Mouse (Mus musculus): ENCODE data around the gene Fahd1. TPM values are rescaled to one million over a fixed set of nuclear protein-coding genes. Genes with fewer than 3 reads are reported as not detected.

The Fahd1 gene
- total RNA-seq, 2 experiments from 2014 or later = 17.4 to 20.4 TPM

DNA sequence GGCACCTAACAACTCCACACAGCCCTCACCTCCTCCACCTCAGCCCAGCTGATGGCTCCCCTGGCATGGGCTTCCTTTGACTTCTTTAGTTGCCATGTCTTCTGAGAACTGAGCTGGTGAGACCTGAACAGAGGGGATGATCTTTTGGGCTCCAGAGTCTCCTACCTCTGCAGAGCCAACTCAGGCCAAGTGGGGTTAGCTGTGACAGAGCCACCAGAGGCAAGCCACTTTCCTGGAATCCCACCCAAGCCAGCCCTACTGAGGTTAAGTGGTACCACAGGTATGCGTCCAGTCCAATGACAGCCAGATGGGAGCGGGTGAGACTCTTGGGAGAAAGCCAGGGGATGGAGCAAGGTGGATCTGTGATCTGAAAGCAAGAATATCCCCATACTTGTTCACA, 43.1 kb upstream of the Fahd1 start:
- Histone ChIP-seq H3K4me3 (no peak overlapping the region), H3K27ac (no peak overlapping the region)
- no peak for DNase-seq (ENCODE audit: extremely low spot score in 1 of 2, low spot score in 2 of 2)
- intact Hi-C loops (cut with DNase I) = no loop called here
- TF ChIP-seq CTCF (IDR thresholded peaks at IDR 0.05) = no peak

DNA sequence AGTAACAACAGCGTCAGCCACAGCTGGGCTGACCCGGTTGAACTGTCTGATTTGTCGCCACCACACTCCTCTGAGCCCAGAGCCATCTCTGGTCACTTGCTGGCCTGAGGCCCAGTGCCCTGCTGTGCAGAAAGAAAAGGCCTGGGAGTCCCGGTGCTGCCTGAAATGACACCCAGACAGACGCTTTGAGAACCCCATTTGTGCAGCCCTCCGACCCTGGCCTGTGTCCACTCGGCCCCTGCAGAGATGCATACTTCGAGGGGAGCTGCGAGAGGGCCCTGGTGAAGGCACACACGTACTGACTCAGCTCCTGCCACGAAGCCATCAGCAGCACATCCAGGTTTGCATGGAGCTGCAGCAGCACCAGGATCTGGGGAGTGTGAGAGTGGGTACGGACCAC, 42.6 kb upstream of the Fahd1 start:
- intact Hi-C loops (cut with DNase I) = no loop called here
- Histone ChIP-seq H3K27ac (no peak overlapping the region), H3K4me3 (no peak overlapping the region)
- TF ChIP-seq CTCF (IDR thresholded peaks at IDR 0.05) = no peak
- no peak for DNase-seq (ENCODE audit: extremely low spot score in 1 of 2, low spot score in 2 of 2)

DNA sequence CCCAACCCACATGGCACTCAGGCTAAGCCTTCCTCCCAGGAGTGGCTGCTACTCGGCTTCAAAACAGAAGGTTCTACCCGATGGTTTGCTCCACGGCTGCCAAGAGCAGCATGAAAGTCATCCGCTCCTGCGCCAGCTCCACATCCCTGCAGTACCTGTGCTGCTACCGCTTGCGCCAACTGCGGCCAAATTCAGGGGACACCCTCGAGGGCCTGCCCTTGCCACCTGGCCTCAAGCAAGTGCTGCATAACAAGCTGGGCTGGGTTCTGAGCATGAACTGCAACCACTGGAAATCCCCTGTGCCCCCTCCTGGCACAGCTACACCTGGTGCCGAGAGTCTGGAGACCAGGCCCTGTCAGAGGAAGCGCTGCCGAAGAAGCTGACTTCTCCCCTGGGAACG, 41.2 kb upstream of the Fahd1 start:
- intact Hi-C loops (cut with DNase I) = no loop called here
- H3K27ac ChIP-seq = no peak overlapping the region
- no peak for TF ChIP-seq CTCF (IDR thresholded peaks at IDR 0.05)
- no peak overlapping the region for H3K4me3 ChIP-seq
- no peak for DNase-seq (ENCODE audit: extremely low spot score in 1 of 2, low spot score in 2 of 2)

DNA sequence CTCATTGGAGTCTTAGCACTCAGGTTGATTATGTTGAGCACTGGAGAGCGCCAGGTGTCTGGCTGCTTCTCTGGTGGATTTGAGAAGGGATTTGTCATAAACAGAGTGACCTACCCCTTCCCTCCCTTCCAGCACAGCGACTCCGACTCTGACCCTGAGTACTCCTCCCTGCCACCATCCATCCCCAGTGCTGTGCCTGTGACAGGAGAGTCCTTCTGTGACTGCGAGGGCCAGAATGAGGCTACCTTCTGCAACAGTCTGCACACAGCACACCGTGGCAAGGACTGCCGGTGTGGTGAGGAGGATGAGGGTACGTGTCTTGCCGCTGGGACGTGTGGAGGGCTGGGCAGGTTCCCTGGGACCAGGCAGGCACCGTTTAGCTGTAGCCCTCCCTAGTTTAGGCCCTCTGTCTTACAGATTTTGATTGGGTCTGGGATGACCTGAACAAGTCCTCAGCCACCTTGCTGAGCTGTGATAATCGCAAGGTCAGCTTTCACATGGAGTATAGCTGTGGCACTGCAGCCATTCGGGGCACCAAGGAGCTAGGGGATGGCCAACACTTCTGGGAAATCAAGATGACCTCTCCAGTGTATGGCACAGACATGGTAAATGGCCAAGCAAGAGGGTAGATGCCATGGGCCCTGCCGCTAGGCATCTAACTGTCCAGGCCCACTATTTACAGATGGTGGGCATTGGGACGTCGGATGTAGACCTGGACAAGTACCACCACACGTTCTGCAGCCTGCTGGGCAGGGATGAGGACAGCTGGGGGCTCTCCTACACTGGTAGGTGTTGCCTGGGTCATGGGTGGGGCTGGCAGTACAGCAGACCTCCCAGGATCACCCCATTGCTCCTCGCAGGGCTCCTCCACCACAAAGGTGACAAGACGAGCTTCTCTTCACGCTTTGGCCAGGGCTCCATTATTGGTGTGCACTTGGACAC, 40.3 kb upstream of the Fahd1 start:
- intact Hi-C loops (cut with DNase I) = no loop called here

DNA sequence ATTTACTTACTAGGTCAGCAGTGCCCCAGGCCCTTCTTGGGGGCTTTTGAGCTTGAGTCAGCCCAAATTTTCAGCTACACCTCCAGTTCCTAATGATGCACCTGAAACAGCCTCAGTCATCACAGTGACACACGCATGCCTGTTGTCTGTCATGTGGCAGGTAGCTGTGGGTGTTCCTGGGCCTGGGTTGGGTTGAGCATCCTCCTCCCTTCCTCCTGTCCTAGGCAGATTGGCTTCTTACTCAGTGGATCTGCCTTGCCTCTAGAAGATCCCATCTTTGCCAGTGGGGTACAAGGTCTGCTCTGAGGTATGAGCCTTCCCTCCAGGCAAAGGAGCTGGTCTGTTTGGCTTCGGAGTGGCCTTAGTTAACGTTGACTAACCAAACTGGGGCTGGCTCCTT, 38.7 kb upstream of the Fahd1 start:
- no peak for DNase-seq (ENCODE audit: extremely low spot score in 1 of 2, low spot score in 2 of 2)
- no peak for TF ChIP-seq CTCF (IDR thresholded peaks at IDR 0.05)
- Histone ChIP-seq H3K4me3 (no peak overlapping the region), H3K27ac (no peak overlapping the region)
- intact Hi-C loops (cut with DNase I) = no loop called here

More for the DNA sequence above, 40.3 kb upstream of the Fahd1 start:
- DNase-seq (ENCODE audit: extremely low spot score in 1 of 2, low spot score in 2 of 2) = peak in 1 of 2 experiments; percentile 14
- Histone ChIP-seq H3K4me3 (no peak overlapping the region), H3K27ac (no peak overlapping the region)
- TF ChIP-seq CTCF (IDR thresholded peaks at IDR 0.05) = no peak

DNA sequence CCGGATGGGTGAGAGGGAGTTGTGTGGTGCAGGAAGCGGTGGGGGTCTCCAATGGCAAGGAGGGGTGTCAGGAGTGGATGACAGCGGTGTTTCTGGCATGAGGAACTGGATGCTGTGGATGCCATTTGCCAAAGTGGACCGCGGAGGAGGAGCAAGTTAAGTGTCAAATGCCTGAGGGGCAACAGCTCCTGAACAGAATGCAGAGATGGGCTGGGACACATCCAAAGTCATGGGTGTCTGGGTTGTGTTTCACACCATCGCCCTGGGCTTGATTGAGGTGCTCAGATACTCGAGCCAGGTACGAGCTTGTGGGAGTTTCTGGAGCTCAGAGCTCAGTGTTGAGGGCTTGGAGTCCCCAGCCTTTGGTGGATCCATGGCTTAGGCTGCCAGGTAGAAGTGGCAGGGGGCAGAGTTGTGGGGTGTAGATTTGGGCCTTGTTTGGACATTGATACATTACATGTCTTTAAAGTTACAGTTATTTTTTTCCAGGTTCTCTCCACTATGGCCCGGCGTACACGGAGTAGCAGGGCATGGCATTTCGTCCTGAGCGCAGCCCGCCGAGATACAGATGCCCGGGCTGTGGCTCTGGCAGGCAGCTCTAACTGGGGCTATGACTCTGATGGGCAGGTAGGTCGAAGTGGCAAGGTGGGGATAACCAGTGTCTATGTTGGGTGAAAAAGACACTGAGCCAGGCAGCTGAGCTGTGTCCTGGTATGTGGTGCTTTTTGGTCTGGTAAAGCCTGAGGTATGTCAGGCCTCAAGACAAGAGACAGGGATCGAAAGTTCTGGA, 37.3 kb upstream of the Fahd1 start:
- DNase-seq (ENCODE audit: extremely low spot score in 1 of 2, low spot score in 2 of 2) = peak in 1 of 2 experiments; percentile 20
- intact Hi-C loops (cut with DNase I) = no loop called here
- H3K27ac ChIP-seq = peak overlapping the region; percentile 96
- TF ChIP-seq CTCF (IDR thresholded peaks at IDR 0.05) = no peak
- H3K4me3 ChIP-seq = peak overlapping the region; percentile 82

DNA sequence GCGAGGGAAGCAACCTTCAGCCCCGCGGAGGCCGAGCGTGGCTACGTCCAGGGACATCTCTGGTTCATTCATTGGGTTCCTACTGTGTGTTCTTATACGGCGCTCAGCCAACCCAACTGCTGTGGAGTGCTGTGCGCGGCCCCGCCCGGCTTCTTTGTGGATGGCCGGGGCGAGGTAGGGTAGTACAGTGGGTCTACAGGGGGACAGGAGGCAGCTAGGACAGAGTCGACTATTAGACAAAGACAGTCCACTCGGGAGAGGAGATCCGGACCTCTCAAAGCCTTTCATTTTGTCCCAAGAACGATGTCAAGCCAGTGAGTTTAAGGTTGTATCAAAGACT, 36.7 kb upstream of the Fahd1 start:
- DNase-seq (ENCODE audit: extremely low spot score in 1 of 2, low spot score in 2 of 2) = no peak
- intact Hi-C loops (cut with DNase I) = no loop called here
- no peak for TF ChIP-seq CTCF (IDR thresholded peaks at IDR 0.05)
- peak overlapping the region; percentile 82 for H3K4me3 ChIP-seq
- peak overlapping the region; percentile 96 for H3K27ac ChIP-seq

DNA sequence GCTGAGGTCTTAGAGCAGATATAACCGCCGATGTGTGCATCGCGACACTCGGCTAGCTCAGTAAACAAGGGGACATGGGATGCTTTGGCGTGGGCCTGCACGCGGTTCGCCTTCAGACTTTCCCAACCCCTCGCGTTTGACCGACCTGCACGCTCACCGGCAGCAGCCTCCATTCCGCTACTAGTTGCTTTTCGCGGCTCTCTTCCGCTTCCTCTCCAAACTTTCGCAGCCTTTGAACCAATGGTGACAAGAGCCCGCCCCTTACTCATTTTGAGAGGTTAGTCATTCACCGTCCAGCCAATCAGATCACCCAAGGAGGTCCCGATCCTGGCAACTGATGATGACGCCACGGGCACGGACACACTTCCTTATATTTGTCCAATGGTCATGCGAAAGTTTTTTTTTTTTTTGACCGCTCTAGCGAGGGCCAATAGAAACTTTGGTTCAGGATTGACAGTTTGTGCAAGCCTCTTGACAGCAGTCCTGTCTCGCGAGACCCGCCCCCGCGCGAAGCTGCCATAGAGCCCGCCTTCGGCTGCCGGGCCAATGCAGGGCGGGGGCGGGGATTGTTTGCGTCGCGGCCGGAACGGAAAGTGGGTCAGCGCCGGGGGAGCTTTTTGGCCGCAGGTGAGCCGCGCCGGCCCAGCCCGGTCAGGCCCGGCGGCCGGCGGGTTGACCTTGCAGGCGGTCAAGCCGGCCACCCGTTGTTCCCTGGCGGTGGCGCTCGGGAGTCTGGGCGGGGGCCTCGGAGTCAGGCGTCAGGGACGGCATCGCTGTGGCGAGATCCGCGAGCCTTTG, 36.2 kb upstream of the Fahd1 start, which contains the start of the genes Nubp2 and Spsb3:
Nubp2 (minus strand) TSS at position 216 of the 798 bp plus-strand sequence.
Spsb3 (plus strand) TSS at position 510 of the 798 bp plus-strand sequence.
- TF ChIP-seq CTCF (IDR thresholded peaks at IDR 0.05) = peak; percentile 24
- peak within 1 kb of the TSS; percentile 96 for H3K27ac ChIP-seq
- intact Hi-C loops (cut with DNase I) = no loop called here
- peak; percentile 97 for DNase-seq (ENCODE audit: extremely low spot score in 1 of 2, low spot score in 2 of 2)
- H3K4me3 ChIP-seq = peak within 1 kb of the TSS; percentile 82

DNA sequence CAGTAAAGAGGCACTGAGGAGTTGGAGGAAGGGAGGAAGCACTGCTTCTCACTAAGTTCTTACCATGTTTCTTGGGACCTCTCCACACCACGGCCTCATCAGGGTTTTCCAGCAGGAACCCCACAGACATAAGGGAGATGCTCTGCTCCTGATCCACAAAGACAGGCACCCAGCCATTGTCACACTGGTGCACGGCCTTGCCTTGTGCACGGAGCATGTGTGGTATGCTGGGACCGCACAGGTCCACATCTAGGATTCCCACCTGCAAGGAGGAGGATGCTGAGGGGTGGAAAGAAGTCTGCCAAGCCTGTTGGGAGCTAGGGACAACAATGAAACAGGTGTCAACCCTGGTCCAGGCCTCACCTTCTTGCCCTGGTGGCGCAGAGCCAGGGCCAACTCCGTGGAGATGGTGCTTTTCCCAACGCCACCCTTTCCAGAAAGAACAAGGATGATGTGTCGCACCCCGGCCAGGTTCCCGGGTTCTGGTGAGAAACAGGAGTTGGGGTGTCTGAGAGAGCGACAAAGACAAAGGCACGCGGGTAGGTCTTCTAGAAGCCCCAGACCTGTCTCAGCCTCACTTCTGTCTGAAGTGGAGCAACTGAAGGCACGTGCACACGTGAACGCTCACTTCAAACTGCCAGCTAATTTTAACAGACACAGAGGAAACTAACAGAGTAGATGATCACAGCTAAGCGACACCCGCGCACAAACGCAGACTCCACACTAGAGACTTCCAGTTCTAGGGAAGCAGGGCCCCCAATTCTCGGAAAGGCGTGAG, 35.4 kb upstream of the Fahd1 start:
- DNase-seq (ENCODE audit: extremely low spot score in 1 of 2, low spot score in 2 of 2) = peak in 1 of 2 experiments; percentile 24
- Histone ChIP-seq H3K27ac (peak overlapping the region; percentile 1; the same call in 1 of the 2 replicates), H3K4me3 (peak overlapping the region; percentile 65)
- intact Hi-C loops (cut with DNase I) = no loop called here
- TF ChIP-seq CTCF (IDR thresholded peaks at IDR 0.05) = no peak

DNA sequence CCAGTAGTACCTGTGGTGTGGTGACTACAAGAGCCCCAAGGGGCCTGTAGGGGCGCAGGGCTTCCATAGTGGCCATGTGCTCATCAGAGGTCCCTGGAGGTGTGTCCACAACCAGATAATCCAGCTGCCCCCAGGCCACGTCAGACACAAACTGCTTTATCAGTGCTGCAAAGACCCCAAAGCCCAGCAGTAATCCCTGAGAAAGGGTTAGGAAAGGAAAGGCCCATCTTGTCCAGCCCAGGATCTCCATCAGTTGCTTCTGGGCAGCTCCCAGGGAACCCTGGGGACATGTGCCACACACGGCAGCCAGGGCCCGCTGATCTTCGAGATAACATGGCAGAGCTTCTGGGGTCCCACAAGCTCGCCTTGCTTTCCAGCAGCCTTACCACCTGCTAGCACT, 34.2 kb upstream of the Fahd1 start:
- H3K27ac ChIP-seq = no peak overlapping the region
- no peak for TF ChIP-seq CTCF (IDR thresholded peaks at IDR 0.05)
- DNase-seq (ENCODE audit: extremely low spot score in 1 of 2, low spot score in 2 of 2) = no peak
- H3K4me3 ChIP-seq = no peak overlapping the region
- intact Hi-C loops (cut with DNase I) = loop anchor here (5.0 kb wide), 1 partner anchor 137 kb away; no protein-coding TSS in a partner anchor

Measured in left cerebral cortex, adult 2 months (tissue).